Mouse (Mus musculus) testis, postnatal 14 days (tissue): ENCODE data around the gene Rgs6.

Experiments
- DNase-seq: peaks from one replicate; pipeline ENCODE4 v3.0.0; 2021; ENCODE audit warnings: low spot score

Rgs6 gene

DNA sequence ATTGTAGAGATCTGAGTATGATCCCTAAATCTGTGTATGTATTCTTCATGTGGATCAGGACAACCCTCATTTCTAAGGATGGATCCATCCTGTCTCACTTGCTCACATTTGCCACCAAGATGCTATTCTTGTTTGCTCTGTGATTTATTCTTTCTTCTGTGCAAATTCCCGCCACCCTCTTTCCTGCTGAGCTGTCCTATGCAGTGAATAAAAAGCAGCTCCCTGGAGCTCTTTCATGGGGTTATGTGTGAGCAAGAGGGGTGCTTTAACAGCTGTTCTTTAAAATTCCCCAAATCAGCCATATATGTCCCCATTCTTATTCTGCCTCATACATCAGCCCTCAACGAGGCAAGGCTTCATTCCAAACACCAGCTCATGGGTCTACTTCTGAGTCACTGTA lies 277.6 kb downstream of the Rgs6 start:
- no peak for DNase-seq

DNA sequence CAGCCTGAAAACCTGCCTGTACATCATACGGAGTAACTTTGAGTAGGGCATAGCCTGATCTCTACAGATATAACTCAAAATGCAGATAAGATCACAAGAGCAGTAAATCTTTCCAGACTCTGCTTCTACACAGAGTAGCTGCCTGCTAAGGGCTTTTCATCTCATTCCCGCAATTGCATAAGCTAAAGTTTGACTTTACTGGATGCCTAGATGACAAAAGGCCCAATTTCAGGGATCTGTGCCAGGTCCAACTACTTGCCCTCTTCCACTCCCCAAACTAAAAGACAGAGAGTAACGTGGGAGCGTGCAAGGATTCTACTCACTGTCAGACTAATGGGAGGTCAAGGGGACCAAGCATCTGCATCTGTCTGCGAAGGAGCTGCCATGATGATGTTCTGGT lies 292.6 kb downstream of the Rgs6 start:
- no peak for DNase-seq

- no peak for DNase-seq
Observed at GRCm38 (mm10) chr12:82883079-82883478, 295.0 kb downstream of the Rgs6 start.

- DNase-seq = no peak
Observed at GRCm38 (mm10) chr12:82894971-82895838, 307.1 kb downstream of the Rgs6 start.

GRCm38 (mm10) chr12:82905773-82906172 lies 317.7 kb downstream of the Rgs6 start:
- no peak for DNase-seq

GRCm38 (mm10) chr12:82910846-82911245 lies 322.8 kb downstream of the Rgs6 start:
- DNase-seq = no peak

- no peak for DNase-seq
Observed at GRCm38 (mm10) chr12:82914127-82914526, 326.0 kb downstream of the Rgs6 start.

DNA sequence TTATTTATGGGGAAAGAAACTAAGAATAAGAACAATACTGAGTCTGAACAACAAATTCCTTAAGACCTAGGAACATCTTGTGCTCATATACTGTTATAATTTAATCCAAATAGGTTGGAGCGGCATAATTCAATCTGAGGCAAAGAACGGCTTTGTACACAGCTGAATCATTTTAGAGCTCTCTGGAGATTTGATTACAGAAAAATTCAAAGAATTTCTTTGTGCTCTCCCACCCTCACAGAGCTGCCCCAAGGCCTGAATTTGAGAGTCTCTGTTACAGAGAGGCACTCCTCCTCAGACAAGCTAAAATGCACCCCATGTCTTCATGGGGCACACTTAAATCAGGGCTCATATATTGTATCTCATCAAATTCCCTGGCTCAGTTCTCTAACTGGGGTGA lies 332.1 kb downstream of the Rgs6 start:
- peak; percentile 19 for DNase-seq

- no peak for DNase-seq
Observed at GRCm38 (mm10) chr12:82921287-82922015, 333.4 kb downstream of the Rgs6 start.

DNA sequence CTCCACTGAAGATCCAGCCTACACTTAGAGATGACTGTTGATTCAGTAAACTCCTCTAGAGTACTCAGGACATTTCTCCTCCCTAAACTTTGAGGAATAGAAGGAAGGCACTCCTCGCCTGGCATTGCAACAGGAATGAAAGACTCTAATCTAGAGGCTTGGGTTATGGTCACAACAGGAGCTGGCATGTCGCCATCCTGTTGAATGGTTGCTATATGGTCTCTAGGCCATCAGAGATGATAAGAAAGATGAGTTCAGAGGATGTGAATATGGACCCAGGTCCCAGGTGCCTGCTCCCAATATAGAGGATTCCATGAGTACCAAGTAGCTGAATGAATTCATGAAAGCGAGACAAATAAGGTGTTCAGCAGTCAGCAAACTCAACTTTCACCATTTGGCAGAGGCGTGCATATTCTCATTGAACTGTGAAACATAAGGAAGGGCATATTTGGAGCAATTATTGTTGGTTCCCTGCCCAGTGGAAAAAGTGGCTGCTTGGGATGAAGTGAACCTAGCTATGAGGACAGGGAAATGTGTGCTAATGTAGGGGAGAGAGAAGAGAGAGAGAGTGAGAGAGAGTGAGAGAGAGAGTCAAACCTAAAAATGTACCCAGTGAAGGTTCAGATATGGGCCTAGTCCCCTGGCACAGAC lies 334.9 kb downstream of the Rgs6 start:
- DNase-seq = no peak

DNA sequence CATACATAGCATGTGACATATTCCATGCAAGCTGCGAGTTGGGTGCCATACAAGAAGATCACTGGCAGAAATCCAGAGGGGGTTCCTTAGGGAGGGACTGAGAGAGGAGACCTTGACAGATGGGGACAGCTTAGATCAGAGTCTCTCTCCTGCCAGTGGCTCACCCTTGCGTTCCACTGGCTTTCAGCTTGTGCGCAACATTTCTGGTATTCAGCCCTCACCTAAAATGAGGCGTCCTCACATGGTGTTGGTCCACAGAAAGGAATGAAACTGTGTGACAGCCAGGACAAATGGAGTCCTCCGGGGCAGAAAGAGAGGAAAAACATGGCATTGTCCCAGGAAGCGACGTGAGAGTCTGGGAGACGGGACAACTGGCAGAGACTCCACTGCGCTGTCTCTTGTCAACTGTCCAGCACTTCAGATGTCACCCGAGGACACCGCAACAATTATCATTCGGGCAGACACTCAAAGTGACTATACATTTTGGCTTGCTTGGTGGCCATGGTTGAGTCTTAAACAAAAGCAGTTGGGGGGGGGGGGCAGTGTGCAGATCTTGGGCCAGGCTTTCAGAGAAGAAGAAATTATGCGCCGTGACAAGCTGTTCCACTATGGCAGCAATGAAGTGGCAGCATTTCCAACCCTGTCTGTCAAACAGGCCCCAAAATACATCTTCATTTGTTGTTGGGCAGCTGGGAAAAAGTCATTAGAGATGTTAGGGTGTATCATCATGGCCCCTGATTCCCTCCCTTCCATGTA lies 344.8 kb downstream of the Rgs6 start:
- DNase-seq = peak; percentile 23

- no peak for DNase-seq
Observed at GRCm38 (mm10) chr12:82935121-82935762, 347.1 kb downstream of the Rgs6 start.

- no peak for DNase-seq
Observed at GRCm38 (mm10) chr12:82935767-82936166, 347.7 kb downstream of the Rgs6 start.

DNA sequence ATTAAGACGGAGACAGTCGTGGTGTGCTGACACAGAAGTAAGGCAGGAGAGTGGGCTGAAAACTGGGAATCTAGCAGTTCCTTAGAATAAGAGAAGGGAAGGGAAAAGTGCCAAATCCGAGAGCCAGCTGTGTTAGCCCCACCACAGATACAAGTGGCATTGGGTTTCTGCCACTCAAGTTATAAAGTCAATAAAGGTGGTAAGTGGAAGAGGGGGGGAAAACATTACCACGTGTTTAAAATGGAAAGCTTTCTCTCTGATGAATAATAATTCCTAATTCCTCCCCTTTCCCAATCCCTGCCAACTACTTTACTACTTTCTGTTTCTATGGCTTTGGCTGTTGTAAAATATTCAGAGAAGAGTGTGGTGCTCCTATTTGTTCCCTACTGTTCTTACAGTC lies 352.4 kb downstream of the Rgs6 start:
- no peak for DNase-seq

- peak; percentile 63 for DNase-seq
Observed at GRCm38 (mm10) chr12:82946507-82946906, 358.4 kb downstream of the Rgs6 start.

GRCm38 (mm10) chr12:82961111-82961510 lies 373.0 kb downstream of the Rgs6 start:
- DNase-seq = peak; percentile 5

DNA sequence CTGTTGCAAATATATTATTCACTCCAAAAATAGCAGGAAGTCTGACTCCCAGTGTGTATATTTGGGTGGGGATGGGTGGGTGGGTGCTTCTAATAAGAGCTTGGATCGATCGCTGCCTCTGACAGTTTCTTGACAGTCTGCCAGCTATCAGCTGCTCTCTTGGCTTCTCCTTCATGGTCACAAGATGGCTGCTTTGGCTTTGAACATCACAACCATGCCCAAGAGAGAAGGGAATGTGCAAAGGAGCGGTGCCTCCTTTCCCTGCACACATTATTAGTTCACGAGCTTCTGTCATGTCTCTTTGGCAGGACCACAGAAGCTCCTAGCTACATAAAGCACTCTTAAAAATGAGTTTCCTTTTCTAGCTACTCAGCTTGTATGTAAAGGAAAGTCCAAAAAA lies 373.8 kb downstream of the Rgs6 start:
- no peak for DNase-seq

- no peak for DNase-seq
Observed at GRCm38 (mm10) chr12:82970521-82971105, 382.5 kb downstream of the Rgs6 start.

GRCm38 (mm10) chr12:82971176-82971575 lies 383.1 kb downstream of the Rgs6 start:
- DNase-seq = no peak

GRCm38 (mm10) chr12:82972661-82973060 lies 384.6 kb downstream of the Rgs6 start:
- no peak for DNase-seq

DNA sequence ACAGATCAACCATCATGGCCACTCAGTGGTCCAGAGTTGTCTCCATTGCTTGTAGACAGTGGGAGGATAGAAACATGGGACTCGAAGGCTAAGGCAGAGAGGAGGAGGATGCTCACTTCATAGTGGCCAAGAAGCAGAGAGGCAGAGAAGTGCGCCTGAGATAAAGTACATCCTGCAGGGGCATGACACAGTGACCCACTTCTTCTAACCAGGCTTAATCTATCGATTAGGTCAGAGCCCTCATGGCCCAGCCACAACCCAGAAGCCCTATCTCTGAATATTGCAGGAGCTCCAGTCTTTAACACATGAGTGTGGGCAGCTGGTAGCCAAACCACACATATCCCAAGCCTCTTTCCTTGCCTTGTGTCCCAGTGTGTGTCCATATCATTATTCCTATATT lies 385.7 kb downstream of the Rgs6 start:
- DNase-seq = no peak
